Mouse (Mus musculus): Measurements from ENCODE around the gene Pin1.
"Not testable (repeated sequence)": the region's sequence is repeated elsewhere in the genome, so short reads cannot be mapped to it uniquely, and the experiment has no call there.

The Pin1 gene

DNA sequence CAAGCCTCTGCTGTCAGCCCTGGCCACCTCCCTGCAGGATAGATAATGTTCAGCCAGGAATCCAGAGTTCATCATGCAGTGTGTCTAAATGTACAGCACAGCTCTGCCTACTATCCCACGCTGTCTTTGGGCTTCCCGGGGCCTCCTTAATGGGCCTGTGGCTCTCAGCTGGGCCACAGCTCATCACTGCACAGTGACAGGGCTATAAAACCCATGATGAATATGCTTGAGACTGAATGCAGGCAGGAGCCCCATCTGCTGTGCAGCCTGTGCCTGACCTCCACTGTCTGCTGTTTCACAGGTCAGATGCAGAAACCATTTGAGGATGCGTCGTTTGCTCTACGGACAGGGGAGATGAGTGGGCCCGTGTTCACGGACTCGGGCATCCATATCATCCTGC is 11.0 kb downstream of the Pin1 start:
- no peak for DNase-seq

DNA sequence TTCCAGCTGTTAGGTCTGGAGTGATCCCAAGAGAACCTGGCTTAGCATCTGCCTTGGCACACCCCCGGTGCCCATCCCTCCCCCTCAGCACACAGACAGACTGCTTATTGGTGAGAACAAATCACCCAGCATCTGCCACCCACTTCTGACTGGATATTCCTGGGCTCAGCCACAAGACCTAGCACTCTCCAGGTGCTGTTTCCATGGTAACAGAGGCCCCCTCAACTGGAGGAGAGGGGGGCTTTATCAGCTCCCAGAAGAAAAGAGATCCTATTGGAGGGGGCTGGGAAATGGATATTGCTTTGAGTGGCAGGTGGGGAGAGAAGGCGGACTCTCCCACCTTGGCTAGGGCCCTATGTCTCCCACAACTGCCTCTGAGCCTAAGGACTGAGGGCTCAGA is 12.1 kb downstream of the Pin1 start:
- DNase-seq = no peak

DNA sequence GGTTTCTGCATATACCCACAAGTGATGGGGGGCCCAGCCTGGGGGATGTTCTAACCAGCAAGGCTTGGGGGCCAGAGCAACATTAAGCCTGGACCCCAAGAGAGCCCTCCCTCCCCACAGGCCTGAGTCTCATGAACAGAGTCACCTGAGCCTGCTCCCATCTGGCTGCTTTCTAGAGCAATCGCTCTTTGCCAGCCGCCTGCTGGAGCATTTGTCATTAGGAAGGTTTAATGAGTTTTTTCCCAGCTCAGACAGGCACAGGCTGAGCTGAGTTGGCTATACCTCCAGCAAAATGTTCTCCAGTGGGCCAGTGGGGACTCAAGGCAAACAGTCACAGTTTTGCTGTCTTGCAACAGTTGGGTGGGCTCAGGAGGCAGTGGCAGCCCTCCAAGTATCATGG is 12.5 kb downstream of the Pin1 start:
- no peak for DNase-seq

DNA sequence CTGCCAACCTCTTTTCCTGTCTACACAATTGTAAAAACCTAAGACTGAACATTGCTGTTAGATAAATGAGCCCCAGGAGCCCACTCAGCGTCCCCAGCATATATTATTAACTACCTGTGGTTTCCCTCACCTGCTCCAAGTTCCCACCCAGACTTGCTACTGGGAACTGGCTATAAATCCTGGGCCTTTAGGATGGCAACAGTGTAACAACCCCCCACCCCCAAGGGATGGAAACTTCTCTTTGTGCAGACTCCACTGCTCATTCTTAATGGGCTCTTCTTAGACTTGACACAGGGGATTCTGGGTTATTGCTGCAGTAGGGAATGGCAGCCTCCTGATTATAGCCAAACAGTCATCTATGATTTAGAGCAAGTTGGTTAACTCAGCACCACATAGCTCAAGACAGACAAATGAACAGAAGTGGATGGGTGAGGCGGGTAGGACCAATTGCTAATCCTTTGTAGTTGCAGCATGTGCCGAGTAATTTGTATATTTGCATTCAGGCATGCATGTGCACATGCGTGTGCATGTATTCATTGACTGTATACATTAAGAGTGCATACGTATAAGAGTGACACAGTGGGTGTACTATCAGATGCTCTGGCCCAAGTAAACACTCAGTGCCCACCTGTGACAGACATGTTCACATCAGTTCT is 13.2 kb downstream of the Pin1 start:
- DNase-seq = no peak

DNA sequence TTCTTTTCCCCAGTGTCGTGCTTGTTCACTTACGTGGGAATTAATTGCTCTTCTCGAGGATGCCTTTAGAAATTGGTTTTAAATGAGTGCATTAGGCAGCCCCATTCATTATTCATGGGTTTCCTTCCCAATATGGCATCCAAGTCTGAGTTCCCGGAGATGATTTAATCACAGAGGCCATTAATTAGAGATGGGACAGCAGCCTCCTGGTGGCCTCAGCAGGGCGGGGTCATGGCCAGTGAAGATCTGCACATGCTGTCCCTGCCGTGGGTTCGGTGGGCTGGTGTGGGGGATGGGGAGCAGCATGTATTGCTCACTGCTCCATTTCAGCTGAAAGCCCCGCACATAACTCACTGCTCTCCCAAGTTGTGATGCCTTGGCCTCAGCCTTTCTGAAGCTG is 14.0 kb downstream of the Pin1 start:
- no peak for DNase-seq

DNA sequence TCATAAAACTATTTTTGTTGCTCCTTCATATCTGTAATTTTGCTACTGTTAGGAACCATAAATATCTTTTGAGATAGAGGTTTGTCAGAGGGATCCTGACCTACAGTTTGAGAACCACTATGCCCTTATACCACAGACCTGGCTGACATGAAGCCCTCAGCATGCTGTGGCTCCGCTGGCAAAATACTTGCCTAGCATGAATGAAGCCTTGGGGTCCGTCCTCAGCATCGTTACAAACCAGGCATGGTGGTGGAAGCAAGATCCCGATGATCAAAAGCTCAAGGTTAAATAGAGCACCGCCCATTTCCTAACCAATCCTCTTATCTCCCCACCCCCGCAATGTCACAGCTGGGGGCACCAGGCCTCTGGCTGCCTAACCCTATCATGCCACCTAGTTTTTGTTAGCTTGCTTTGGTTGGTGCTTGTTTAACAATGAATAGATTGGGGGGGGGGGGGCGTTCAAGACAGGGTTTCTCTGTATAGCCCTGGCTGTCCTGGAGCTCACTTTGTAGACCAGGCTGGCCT is 14.7 kb downstream of the Pin1 start:
- no peak for DNase-seq

DNA sequence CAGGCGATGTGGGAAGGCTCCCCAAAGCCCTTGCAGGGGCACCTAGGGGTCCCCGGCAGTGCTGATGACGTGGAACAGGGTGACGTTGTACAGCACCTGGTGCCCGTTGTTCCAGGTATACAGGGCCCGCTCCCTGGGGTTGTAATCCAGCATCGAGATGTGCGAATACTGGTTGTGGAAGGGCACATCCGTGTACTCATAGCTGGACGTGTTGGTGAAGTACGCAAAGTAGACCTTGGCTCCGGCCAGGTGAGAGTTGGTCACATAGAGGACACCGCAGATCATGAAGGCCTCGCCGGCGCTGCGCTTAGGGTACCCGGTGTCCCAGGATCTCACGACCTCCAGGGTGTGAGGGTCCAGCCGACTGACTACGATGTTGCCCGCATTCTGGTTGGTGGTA is 16.2 kb downstream of the Pin1 start:
- no peak for DNase-seq

DNA sequence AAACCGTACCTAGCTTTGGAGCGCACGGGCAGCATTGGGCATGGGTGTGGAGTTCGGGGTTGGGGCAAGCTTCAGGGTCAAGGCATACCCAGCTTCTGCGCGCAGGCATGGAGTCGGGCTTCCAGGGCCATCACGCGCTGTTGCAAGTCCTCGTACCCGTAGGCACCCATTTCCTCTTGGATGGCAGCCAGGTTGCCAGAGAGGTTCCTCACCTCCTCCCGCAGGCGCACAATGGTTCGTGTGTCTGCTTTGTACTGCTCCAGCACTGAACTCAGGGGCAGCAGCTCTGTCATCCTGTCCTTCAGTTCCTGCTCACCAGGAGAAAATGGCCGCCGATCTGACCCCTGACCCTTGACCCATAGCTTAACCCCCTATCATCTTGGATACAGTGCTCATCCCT is 20.2 kb downstream of the Pin1 start:
- DNase-seq = no peak

DNA sequence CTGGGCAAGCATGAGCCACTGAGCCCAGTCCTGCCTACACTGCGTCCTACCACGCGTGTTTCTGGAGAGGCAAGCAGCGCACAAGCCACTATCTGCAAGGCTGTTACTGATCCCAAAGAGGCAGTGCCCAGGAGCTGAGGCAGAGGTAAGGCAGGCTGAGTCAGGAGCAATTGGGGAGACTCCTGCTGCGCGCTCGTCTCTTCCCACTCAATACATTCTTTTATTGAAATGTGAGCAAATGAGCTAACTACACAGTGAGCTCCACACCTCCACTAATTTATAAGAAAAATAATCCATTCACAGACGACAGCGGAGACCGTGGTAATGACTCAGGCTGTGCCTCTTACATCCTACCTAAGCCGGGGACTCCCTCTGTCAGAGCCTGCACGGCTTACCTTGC is 26.0 kb downstream of the Pin1 start:
- no peak for DNase-seq

DNA sequence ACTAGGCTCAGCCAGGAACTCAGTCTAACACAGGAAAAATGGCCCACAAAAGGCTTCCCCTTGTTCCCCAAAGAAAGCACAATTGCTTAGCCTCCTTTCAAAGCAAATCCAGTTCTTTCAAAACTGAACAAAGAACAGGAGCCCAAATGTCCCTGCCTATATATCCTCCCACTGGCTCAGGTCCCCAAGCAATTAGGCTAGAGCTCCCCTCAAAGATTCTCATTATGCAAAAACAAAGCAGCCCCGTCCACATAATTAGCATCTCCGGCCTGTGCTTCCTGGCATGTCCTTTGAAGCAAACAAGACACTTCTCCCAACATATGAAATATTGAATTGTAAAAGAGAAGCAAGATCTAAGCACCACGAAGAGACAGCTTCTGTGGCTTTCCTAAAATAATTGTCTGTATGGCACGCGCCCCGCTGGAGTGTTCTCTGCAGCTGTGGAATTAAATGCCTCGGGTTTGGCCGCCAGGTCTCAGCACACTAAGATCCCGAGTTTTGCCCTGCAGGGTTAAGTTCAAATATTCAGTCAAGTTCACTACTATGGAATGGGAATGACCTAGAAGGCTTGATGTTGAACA is 28.6 kb downstream of the Pin1 start:
- no peak for DNase-seq

DNA sequence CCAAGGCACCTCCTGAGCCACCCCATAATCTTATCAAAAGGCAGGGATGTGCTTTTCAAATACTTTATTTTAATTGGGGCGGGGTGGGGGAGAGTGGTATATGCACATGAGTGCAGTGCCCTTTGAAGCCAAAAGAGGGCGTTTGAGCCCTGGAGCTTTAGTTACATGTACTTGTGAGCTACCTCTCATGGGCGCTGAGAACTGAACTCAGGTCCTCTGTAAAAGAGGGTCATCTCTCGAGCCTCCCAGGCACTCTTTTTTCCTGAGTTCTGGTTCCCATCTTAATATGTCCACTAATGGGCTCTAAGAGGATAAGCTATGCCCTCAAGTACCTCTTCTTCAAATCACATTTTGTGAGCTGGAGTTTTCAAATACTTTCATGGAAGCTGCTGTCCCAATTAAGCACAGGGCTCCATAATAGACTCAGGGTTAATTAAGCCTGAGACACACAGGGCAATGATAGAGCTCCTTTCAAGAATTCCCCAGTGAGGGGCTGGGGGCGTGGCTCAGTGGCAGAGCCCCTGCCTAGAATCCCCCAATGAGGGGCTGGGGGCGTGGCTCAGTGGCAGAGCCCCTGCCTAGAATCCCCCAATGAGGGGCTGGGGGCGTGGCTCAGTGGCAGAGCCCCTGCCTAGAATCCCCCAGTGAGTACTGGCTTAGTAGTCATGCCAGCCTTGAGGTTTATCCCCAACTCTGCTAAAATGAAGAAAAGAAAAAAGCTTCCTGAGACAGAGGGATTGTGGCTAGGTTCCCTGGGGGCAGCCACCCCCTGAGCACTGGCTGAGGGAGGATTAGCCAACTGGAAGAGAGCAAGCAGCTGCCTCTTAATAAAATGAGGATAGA is 29.9 kb downstream of the Pin1 start:
- DNase-seq = no peak

DNA sequence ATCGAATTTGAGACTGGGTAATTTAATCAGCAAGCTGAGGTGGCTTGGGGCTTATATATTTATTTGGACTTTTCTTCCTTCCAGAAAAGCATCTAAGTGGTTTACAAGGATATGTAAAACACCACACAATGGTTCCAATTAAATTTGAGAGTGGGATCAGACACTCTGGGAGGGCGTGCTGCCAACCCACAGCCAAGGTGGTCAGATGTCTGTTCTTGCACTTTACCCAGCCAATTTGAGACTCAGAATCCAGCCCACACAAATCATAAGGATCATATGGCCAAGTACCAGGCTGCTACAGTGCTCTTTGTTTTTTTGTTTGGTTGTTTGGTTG is 30.5 kb downstream of the Pin1 start:
- no peak for DNase-seq

DNA sequence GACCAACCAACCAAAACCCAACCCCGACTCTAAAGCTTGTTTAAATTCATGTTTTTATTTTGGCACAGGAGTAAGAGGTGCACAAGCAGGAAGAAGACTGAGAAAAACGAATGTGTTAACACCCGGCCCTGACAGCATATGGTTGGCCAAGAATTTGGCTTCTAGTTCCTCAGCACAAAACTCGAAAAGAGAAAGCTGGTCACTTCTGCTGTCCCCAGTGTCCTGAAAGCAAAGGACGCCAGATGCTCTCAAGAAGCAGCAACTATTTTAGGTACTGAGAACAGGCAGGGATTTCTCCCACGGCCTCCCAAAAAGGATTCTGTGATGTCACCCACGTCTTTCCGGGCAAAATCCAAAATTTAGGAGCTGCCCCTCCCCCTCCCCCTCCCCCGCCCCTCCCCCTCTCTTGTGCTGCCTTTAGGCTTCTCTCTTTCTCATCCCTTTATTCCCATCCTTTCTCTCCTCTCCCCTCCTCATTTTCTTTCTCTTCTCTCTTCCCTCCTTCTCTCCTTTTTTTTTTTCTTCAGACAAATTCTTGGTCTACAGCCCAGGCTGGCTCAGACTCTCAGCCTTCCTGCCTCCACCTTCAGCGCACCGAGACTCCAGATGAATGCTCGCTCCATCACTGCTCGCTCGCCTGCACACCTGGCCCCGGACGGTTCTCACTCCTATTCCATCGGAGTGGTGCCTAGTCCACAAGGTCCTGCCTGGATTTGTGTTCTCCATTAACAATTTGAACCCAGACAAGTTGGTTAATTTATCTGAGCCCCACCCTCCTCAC is 33.4 kb downstream of the Pin1 start:
- no peak for DNase-seq

DNA sequence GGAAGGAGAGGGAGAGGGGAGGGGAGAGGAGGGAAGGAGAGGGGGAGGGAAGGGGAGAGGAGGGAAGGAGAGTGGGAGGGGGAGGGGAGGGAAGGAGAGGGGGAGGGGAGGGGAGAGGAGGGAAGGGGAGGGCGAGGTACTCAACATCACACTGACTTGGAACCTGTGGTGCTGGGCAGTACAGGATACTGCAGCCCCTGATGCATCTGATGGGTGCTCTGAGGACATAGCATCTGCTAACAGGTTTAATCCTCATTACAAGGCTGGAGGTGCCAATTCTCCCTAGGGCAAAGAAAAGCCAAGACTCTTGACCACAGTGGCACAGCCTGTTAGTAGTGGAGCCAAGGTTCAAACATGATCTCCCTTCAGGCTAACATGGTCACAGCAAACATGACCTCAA is 37.5 kb downstream of the Pin1 start:
- no peak for DNase-seq

DNA sequence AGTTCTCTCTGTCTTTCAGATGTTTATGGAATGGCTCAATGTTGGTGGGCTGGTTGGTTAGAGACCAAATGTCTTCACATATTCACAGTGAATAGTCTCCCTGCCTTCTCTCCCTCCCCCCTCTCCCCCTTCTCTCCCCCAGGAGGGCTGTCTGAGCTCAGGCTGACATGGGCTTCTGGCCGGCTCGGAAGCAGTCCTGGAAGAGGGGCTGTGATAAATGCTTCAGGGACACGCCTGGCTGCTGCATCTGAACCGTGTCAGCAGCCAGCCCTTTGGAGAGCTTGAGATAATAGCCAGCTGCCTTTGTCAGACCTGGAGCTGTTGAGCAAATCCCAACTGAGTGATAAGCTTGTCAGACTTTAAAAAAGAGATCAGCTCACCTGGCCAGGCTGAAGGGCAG is 38.0 kb downstream of the Pin1 start:
- no peak for DNase-seq

DNA sequence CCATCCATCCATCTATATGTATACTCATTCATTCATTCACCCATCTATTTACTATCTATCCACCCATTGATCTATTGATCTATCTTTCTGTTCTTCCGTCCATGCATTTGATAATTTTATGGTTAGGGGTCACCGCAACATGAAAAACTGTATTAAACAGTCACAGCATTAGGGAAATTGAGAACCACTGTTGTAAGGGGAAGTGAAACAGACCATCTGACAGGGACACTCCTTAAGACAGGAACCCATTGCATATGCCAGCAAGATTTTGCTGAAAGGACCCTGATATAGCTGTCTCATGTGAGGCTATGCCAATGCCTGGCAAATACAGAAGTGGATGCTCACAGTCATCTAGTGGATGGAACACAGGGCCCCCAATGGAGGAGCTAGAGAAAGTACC is 38.6 kb downstream of the Pin1 start:
- not testable (repeated sequence) for DNase-seq

DNA sequence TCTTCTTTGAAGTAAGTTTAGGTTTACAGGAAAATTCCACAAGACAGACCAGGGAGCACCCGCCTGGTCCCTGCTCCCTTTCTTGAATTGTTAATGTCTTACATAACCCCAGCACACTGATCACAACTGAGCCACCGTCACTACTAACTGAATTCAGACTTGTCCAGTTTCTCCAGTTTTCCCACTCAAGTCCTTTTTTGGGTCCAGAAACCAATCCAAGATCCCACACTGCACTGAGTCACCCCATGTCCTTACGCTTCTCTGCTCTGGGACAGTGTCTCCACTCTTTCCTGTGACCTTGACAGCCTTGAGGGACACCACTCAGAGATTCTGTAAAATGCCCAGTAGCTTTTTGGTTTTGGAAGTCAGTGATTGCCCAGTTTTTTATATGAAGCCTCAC is 41.0 kb downstream of the Pin1 start:
- no peak for DNase-seq

DNA sequence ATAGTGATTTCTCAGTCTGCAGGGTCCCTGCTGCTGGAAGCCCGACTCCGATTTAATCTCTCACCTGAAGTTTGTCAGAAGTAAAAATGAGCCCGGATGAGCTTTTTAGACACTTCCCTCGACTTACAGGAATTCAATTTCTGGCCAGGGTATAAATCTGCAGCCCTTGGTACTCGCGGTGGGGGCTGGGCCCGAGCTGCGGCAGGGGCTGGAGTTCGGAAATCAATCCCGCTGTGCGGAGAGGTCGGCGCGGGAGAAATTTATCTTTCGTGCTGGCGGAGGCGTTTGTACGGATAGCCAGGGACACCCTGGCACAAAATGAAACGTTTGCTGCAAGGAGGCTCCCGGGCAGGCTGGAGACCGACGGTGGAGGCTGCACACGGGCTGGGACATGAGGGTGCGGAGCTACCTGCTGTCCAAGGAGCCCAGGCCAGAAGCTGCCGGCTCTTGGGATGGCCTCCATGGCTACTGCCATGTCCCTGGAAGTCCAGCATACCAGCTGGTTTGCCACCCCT is 42.9 kb downstream of the Pin1 start:
- no peak for DNase-seq

DNA sequence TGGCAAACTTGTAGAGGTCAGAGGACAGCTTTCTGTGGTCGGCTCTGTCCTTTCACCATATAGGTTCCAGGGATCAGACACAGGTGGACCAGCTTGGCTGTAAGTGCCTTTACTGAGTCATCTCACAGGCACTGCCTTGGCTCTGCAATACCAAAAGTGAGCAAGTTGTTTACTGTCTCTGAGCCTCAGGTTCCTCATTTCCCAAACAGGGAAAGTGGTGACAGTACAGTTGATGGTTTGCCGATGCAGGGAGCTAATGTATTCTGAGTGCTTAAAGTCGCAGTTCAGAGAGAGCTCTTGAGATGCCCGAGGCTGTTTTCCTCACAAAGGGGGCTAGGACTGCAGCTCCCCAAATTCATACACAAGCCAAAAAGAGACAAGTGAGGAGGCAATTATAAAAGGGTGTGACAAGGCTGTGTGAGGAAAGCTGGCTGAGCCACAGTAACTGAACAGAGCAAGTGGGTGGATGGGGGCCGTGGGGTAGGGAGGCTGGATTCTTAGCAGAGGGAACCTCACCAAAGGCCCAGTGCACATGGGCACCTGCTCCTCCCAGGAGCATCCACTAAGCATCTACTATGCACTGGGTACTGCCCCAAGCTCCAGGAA is 44.3 kb downstream of the Pin1 start:
- DNase-seq = no peak

DNA sequence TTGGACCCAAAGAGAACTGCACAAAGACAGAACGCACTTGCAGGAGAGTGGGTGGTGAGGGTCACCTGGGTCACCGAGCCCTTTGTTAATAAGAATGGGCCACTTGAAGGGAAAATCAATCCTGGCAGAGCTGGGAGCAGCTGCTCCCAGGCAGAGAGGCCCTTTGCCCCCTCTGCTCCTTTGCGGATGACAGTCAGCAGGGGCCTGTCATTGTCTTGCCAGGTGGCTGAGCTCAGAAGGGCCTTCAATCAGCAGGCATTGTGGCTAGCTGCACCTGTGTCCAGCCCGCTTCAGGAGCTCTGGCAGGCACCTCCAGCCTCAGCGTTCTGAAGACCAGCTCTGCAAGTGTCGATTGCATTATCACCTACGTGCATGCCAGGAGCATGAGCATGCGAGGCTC is 45.6 kb downstream of the Pin1 start:
- DNase-seq = no peak

DNA sequence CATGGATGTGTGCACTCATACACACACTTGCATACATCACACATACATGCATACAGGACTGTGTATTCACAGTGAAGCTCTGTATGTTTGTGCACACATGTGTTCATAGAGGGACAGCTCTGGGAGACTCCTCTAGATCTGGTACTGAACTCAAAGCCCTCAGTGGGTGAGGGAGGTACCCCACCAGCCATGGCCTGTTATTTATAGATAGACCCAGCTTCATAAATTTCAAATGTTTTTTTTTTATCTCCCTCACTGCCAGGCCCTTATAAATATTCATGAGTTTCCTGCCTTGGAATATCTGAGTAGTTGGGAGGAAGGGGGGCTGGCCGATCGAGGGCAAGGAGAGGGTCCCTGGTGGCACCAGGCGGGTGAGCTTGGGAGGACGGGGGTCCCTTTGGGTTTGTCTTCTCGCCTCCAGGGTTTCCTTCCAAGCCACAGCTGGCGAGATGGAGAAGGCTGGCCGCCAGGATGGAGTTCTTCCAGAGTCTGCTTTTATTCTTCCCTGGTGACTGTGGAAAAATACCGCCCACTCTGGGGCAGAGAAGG is 52.0 kb downstream of the Pin1 start:
- no peak for DNase-seq

DNA sequence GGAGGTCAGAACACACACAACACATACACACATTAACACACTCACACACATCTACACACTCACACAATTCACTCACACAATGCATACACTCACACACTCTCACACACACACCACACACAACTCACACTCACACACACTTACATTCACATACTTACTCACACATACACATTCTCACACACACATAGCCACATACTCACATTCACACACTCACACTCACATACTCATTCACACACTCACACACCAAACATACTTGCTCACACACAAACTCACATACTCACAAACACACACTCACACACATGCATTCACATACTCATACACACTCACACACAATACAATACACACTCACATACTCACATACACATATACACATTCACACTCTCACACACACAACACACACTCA is 53.5 kb downstream of the Pin1 start:
- DNase-seq = no peak

DNA sequence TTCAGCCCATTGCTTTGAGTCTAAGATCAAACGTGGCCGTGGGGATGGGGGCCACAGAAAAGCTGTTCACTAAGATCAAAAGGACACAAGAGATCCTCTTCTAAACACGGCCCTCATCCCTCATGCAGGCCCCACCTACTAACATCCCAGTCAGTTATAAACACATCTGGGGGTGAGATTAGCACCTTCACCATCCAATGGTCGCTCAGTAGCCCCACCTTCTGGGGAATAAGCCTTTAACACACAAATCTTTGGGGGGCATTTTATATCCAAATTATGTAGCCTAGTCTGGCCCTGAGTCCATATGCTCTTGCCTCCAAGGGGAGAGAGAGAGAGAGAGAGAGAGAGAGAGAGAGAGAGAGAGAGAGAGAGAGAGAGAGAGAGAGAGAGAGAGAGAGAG is 54.1 kb downstream of the Pin1 start:
- no peak for DNase-seq

All from lung, postnatal 4 days (tissue).